Mouse (Mus musculus): ENCODE measurements at regions not wholly inside any gene's neighbourhood (a gene's known extent, or its start where the extent isn't known, plus 50 kb on each side); places are given as distances from the start of the nearest gene placed in this dataset.
"Not testable (repeated sequence)": the region's sequence is repeated elsewhere in the genome, so short reads cannot be mapped to it uniquely, and the experiment has no call there.

DNA sequence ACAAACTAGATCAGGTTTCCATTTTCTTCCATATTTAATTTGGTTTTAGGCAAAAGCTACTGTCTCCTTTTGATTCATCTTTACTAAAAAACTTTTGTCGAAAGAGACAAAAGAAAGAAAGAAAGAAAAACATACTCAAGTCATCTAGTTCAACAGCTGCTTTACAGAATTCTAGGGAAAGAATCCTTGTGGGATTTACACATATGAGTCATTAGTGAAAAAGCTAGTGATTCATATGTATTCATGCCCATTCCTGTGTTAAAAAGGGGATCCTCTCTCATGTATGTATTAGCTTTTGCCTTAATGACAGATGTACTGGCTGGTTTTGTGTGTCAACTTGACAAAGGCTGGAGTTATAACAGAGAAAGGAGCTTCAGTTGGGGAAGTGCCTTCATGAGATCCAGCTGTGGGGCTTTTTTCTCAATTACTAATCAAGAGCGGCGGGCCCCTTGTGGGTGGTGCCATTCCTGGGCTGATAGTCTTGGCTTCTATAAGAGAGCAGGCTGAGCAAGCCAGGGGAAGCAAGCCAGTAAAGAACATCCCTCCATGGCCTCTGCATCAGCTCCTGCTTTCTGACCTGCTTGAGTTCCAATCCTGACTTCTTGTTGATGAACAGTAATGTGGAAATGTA lies 200.1 kb upstream of the Flrt2 start:
- not testable (repeated sequence) for H3K4me3 ChIP-seq (replicated peaks); H3K9ac ChIP-seq (replicated peaks); H3K27me3 ChIP-seq; H3K9me3 ChIP-seq; H3K4me1 ChIP-seq (replicated peaks); H3K27ac ChIP-seq; H3K4me2 ChIP-seq (replicated peaks); ATAC-seq; H3K36me3 ChIP-seq
- WGBS: 63% methylated on average over 3 of the region's 3 CpGs

DNA sequence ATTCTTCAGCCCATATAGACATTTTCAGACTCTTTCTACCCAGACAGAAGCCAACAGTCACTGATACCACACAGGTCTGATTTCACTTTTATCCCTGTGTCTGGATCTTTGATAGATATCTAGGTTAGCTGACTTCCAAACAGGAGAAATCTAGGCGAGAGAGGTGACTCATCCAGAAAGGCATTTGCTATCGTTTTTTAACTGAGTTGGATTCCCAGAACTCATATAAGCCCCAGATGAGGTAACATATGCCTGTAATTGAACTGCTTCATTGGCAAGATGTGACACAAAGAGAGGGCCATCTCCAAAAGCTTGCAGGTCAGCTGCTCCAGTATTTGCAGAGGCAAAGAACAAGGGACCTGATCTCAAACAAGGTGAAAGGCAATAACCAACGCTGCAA lies 190.6 kb upstream of the Flrt2 start:
- no peak for ATAC-seq
- Histone ChIP-seq H3K4me2 (replicated peaks) (no peak overlapping the region), H3K9ac (replicated peaks) (no peak overlapping the region), H3K36me3 (no peaks in the 10 kb centered on the region), H3K4me3 (replicated peaks) (no peak overlapping the region), H3K27ac (no peak overlapping the region), H3K9me3 (no peaks in the 10 kb centered on the region), H3K27me3 (no peaks in the 10 kb centered on the region), H3K4me1 (replicated peaks) (no peaks in the 10 kb centered on the region)
- 86% methylated on average over 3 of the region's 3 CpGs for WGBS

DNA sequence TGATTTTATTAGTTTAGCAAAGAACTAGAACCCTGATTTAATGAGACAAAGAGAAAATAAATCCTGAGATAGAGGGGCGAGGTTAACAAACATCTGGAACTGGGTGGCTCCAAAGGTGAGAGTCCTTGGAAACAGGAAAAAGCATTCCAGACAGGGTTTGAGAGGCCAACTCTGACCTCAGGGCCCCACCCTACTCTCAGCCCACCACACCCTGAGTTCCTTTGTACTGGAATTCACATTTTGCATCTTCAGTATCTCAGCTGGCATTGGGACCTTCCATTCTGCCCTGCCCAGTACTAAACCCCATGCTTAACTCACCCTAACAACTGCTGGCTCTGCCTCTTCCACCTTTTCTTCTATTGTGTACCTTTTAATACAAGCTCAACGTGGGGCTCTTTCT lies 172.0 kb upstream of the Flrt2 start:
- Histone ChIP-seq H3K27ac (no peak overlapping the region), H3K9ac (replicated peaks) (no peak overlapping the region), H3K9me3 (no peaks in the 10 kb centered on the region), H3K4me1 (replicated peaks) (no peaks in the 10 kb centered on the region), H3K4me2 (replicated peaks) (no peak overlapping the region), H3K27me3 (no peaks in the 10 kb centered on the region), H3K36me3 (no peaks in the 10 kb centered on the region), H3K4me3 (replicated peaks) (no peak overlapping the region)
- ATAC-seq: no peak
- WGBS: 85% methylated on average over 2 of the region's 2 CpGs

DNA sequence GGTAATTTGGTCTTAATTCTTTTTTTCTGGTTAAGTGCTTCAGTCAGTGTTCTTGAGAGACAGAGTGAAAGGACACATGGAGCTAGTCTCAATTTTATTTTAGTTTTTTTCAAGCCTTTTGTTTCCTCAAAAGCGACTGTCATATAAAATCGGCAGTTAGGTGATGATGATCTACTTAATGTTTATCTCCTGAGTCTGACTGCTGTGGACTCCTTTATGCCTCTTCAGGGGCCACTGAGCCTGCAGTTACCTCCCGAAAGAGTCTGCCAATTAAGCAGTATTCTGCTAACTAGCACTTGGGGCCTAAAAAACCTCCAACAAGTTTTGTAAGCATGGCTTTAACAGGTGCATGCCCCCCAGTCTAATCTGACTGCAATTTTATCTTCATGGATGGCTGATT lies 170.0 kb upstream of the Flrt2 start:
- no peak overlapping the region for H3K4me2 ChIP-seq (replicated peaks)
- H3K4me3 ChIP-seq (replicated peaks): no peak overlapping the region
- no peaks in the 10 kb centered on the region for H3K36me3 ChIP-seq
- H3K27me3 ChIP-seq: no peaks in the 10 kb centered on the region
- no peaks in the 10 kb centered on the region for H3K4me1 ChIP-seq (replicated peaks)
- ATAC-seq: no peak
- H3K9ac ChIP-seq (replicated peaks): no peak overlapping the region
- WGBS: 77% methylated on average over 3 of the region's 3 CpGs
- no peak overlapping the region for H3K27ac ChIP-seq
- no peaks in the 10 kb centered on the region for H3K9me3 ChIP-seq

DNA sequence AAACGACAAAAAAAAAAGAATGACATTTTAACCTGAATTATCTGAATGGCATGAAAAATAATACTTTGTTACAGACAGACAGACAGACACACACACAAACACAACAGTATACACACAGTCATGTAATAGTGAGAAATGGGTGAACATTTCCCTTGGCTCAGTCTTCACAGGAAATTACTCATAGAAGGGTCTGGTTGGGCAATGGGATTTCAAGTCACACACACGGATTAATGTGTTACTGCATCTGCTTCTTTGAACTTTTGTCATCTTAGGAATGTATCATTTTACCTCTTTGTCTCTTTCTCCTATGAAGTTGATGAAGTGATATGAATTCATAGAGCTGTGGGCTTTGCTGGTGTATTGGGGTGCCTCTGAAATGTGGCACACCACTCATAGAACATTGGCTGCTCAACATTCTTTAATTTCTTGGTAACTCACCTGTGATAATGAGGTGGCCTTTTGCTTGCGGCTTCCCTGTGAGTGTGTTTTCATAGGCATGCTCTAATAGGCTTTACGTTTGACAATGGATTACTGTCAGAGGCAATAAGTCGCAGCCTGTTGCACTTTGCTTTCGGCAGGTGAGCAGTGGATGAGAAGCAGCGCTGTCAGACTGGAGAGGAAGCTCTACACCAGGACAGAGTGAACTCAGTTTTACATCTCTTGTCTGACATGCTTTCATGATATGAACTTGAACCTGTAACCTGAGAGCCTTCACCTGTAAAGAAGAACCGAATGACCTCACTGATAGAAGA lies 158.0 kb upstream of the Flrt2 start:
- Histone ChIP-seq H3K4me2 (replicated peaks) (no peak overlapping the region), H3K4me1 (replicated peaks) (no peaks in the 10 kb centered on the region), H3K9ac (replicated peaks) (no peak overlapping the region), H3K4me3 (replicated peaks) (no peak overlapping the region), H3K27me3 (no peaks in the 10 kb centered on the region), H3K27ac (no peak overlapping the region), H3K9me3 (no peaks in the 10 kb centered on the region), H3K36me3 (no peaks in the 10 kb centered on the region)
- no peak for ATAC-seq
- 71% methylated on average over 8 of the region's 8 CpGs for WGBS

DNA sequence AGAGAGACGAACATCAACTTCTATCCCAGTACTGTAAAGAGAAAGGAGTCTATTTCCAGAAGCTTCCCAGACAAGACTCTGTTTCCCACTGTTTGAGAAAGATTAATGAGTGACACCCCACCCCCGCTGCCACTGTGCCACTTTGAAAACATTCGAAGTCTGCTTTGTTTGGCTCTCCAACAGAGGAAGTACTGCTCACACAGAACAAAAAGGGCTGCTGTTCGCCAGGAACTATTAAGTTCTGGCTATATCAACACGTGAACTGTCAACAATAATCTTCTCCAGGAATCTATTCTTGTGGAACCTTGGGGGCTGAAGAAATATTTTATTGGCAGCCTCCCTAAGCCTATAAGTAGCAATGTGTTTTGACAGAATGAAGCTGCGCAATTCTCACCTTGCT lies 144.7 kb upstream of the Flrt2 start:
- Histone ChIP-seq H3K9me3 (no peaks in the 10 kb centered on the region), H3K4me3 (replicated peaks) (no peak overlapping the region), H3K4me1 (replicated peaks) (no peaks in the 10 kb centered on the region), H3K4me2 (replicated peaks) (no peak overlapping the region), H3K9ac (replicated peaks) (no peak overlapping the region), H3K27me3 (no peaks in the 10 kb centered on the region), H3K36me3 (no peaks in the 10 kb centered on the region), H3K27ac (no peak overlapping the region)
- ATAC-seq: no peak
- 49% methylated on average over 6 of the region's 6 CpGs for WGBS

DNA sequence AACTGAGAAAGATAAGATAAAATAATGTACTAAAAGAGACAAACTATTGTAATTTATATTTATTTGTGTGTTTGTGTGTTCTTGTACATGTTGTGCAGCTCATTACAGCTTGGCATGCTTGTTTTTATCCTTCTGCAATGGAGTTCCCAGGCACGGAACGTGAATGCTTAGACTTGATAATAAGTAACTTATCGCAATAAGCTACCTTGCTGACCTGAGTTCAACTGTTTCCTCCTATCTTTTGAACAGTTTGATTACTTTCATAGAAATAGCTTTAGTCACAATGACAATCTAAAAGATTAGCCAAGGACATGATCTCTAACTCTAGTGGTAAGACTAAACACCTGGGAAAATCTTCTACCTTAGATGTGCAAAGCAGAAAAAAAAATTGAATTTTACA lies 138.9 kb upstream of the Flrt2 start:
- 95% methylated on average over 3 of the region's 3 CpGs for WGBS
- H3K27ac ChIP-seq: no peak overlapping the region
- no peak overlapping the region for H3K9ac ChIP-seq (replicated peaks)
- no peak overlapping the region for H3K4me2 ChIP-seq (replicated peaks)
- H3K36me3 ChIP-seq: no peaks in the 10 kb centered on the region
- no peaks in the 10 kb centered on the region for H3K4me1 ChIP-seq (replicated peaks)
- no peak overlapping the region for H3K4me3 ChIP-seq (replicated peaks)
- no peaks in the 10 kb centered on the region for H3K27me3 ChIP-seq
- H3K9me3 ChIP-seq: no peaks in the 10 kb centered on the region
- no peak for ATAC-seq

DNA sequence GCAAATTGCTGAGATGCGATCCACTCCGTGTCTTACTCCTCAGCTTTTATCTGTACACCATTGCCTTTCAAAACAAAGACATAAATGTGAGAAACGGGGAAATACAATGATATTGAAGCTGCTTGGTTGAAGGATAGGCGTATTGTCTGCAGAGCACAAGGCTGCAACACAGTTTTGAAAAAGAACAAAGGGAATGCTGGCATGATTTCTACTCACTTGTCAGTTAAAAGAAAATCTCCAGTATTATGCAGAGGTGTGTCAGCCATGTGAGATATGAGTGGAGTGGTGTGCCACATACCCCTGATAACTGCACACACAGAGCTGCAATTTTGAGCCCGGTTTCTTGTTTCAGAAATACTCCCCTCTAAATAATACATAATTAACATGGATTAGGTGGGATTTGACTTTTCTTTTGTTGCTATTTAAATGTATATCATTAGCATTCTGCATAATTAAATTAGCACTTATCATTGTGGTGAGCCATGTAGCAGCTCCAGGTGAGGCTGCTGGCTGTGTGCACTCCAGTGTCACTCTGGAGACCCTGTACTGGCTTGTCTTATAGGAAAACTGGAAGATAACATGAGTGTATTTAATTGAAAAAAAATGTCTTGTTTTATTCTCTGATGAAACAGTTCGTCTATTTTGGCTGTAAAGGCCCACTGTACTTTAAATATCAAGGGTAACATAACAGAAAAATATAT lies 133.2 kb upstream of the Flrt2 start:
- Histone ChIP-seq H3K4me3 (replicated peaks) (no peak overlapping the region), H3K4me2 (replicated peaks) (no peak overlapping the region), H3K4me1 (replicated peaks) (peaks cover 11% of the 10 kb centered on the region; the same call in 1 of the 2 replicates), H3K36me3 (no peaks in the 10 kb centered on the region), H3K9ac (replicated peaks) (no peak overlapping the region), H3K27me3 (no peaks in the 10 kb centered on the region), H3K27ac (no peak overlapping the region), H3K9me3 (no peaks in the 10 kb centered on the region)
- WGBS: 42% methylated on average over 6 of the region's 6 CpGs
- peak; percentile 82 for ATAC-seq

DNA sequence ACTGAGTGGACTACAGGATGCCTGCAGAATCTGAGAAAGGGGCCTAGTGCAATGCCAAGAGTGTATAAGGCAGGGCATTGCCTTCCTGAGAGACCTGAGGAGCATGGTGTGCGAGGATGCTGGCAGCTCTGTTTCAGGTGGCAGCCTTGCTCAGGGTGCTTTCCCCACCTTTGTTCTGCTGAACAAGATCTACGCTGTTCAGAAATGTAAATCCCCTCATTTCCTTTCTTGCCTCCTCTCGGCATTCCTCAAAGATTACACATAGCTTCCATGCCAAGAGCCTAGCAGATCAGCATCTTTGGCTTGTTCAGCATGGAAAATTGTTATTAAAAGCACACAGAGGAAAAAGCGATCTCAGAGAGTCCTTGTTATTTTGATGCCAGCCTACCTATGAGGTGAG lies 128.6 kb upstream of the Flrt2 start:
- no peak overlapping the region for H3K27ac ChIP-seq
- WGBS: 43% methylated on average over 4 of the region's 4 CpGs
- H3K4me3 ChIP-seq (replicated peaks): no peak overlapping the region
- H3K4me1 ChIP-seq (replicated peaks): peaks cover 11% of the 10 kb centered on the region; the same call in 1 of the 2 replicates
- no peaks in the 10 kb centered on the region for H3K36me3 ChIP-seq
- no peaks in the 10 kb centered on the region for H3K27me3 ChIP-seq
- H3K9ac ChIP-seq (replicated peaks): no peak overlapping the region
- no peaks in the 10 kb centered on the region for H3K9me3 ChIP-seq
- H3K4me2 ChIP-seq (replicated peaks): no peak overlapping the region
- no peak for ATAC-seq

DNA sequence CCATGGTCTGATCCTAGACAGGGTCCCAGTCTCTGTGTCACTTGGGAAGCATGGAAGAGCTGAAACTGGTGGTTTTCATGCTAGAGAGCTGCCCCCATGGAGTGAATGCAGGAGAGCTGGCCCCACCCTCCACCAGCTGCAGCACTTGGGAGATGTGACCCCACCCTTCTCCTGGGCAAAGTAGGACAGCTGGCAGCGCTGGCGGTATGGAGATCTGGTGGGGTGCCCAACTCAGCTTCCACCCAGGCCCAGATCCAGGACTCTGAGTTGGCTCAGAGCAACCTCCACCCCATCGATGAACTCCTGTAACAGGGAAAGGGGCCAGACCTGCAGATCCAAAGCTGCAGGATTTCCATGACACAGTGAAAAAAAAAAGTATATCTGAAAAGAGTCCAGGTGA lies 115.3 kb upstream of the Flrt2 start:
- ATAC-seq: no peak
- H3K36me3 ChIP-seq: no peaks in the 10 kb centered on the region
- 92% methylated on average over 3 of the region's 3 CpGs for WGBS

DNA sequence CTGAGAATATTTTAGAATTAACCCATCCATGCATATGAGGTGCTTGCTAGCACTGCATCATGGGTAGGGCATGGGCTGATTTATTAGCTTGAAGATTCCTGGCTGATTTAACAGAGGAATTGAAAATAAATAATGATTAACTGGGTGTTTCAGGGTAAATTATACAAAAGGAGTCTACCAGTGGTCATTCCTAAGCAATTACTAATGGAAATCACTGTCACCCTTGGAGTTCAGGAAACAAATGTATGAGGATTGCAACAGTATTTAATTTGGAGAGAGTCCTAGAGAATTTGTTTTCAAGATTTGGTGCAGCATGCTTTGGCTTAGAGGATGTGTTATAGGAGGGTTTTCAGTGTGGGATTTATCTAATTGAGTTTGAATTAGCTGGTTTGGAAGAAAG lies 103.0 kb upstream of the Flrt2 start:
- no peak overlapping the region for H3K4me3 ChIP-seq (replicated peaks)
- no peak overlapping the region for H3K27ac ChIP-seq
- no peaks in the 10 kb centered on the region for H3K9me3 ChIP-seq
- H3K4me2 ChIP-seq (replicated peaks): no peak overlapping the region
- ATAC-seq: no peak
- no peak overlapping the region for H3K9ac ChIP-seq (replicated peaks)
- H3K27me3 ChIP-seq: no peaks in the 10 kb centered on the region
- H3K4me1 ChIP-seq (replicated peaks): no peaks in the 10 kb centered on the region
- no peaks in the 10 kb centered on the region for H3K36me3 ChIP-seq

More for the DNA sequence above, 115.3 kb upstream of the Flrt2 start:
- no peaks in the 10 kb centered on the region for H3K9me3 ChIP-seq
- no peaks in the 10 kb centered on the region for H3K27me3 ChIP-seq
- H3K4me1 ChIP-seq (replicated peaks): no peaks in the 10 kb centered on the region
- H3K27ac ChIP-seq: no peak overlapping the region
- no peak overlapping the region for H3K4me2 ChIP-seq (replicated peaks)
- H3K4me3 ChIP-seq (replicated peaks): no peak overlapping the region
- no peak overlapping the region for H3K9ac ChIP-seq (replicated peaks)

DNA sequence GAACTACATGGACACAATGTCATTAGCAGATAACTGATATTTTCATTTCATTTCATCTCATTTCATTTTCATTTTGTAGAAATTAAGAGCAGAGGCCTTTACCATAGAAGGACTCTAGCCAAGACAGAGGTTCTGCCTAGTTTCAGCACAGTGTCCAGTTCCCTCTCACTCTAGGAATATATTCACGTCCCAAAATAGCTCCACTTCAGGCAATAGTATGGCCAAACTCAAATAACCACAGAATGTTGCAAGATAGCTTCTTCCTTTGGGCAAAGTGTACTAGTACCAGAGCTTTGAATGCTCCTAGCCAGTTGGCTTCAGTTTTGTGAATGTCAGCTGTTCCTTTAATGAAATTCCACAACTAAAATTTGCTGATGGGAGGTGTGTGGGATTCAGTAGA lies 72.7 kb upstream of the Flrt2 start:
- ATAC-seq: no peak
- H3K9me3 ChIP-seq: no peaks in the 10 kb centered on the region
- H3K27me3 ChIP-seq: no peaks in the 10 kb centered on the region
- no peak overlapping the region for H3K4me3 ChIP-seq (replicated peaks)
- no peaks in the 10 kb centered on the region for H3K36me3 ChIP-seq
- no peak overlapping the region for H3K9ac ChIP-seq (replicated peaks)
- no peaks in the 10 kb centered on the region for H3K4me1 ChIP-seq (replicated peaks)
- no peak overlapping the region for H3K27ac ChIP-seq
- no peak overlapping the region for H3K4me2 ChIP-seq (replicated peaks)
- 93% methylated on average over 1 of the region's 1 CpGs for WGBS
